Mouse (Mus musculus): ENCODE results near the gene Actr6. TPM values are rescaled to one million over a fixed set of nuclear protein-coding genes. Genes with fewer than 3 reads are reported as not detected.

Actr6 gene
- 14.6 to 21.3 TPM (median 18.0 TPM) in 4 replicates for total RNA-seq (2023)

DNA sequence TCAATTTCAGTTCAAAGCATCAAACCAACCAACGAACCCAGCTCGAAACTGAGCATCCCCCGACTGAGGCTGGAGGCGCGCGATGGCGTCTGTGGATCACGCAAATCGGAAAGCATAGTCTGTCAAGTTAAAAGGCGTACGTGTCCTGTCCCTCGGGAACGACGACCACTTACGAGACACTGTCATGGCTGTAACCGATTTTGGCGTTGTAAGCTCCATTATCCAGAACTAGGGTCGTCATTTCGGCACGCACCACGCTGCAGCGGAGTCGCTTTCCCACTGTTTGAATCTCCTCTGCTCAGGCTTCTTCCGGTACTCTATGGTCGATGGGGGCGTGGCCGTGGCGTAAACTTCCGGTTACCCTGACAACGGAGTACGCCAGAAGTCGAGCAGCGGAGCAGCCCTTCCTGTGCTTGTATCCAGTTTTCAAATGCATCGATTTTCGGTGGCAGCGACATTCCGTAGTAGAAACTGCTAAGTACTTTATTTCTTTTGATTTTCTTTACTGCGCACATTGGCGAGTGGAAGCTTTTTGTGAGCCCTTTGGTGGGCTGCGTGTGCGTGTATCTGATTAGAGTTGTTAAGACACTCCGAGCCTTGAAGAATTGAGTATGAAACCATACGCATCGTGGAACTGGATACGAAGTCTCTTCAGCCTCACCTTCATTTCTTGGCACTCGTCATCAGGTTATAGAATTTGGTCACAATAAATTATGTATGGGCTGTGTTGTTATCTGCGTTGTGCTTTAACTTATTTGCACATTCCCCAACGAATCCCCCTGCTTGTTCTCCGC lies at the start of gene Actr6:
Gene Actr6, minus strand, starts transcription at position 295 of the 794 bp plus-strand sequence.

DNA sequence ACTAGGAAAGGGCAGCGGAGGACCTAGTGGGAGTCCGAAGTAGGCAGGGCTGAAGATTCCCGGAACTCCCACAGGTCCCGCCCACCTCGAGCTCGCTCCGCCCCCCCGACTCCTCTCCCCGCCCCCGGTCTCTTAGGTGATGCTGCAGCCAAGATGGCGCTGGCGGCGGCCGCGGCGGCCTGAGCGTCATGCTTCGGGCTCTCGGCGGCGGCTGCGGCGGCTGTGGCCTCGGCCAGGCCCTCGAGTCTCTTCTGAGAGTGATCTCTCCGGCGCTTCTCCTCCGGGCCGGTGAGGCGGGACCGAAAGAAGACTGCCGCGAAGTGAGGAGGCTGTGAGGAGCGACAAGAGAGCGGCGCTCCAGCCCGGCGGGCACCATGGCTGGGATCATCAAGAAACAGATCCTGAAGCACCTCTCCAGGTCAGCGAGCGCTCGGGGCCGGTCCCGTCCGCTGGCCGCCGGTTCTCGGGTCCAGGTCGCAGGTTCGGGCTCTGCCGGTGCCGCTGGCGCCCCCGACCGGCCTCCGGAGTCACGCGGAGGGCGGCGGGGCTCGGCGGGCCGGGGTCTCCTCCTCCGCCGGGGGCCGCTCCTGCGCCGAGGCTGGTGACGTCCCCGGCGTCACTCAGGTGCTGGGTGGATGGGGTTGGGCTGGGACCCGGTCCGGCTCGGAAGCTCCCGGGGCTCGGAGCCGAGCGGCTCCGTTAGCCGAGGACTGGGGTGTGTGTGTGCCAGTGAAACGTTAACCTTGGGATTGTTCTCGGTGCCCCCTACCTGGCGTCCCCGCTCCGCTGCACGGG lies 13.0 kb upstream of the Actr6 start, which contains the start of gene Uhrf1bp1l:
Gene Uhrf1bp1l, plus strand, starts transcription at position 121 of the 795 bp plus-strand sequence.

DNA sequence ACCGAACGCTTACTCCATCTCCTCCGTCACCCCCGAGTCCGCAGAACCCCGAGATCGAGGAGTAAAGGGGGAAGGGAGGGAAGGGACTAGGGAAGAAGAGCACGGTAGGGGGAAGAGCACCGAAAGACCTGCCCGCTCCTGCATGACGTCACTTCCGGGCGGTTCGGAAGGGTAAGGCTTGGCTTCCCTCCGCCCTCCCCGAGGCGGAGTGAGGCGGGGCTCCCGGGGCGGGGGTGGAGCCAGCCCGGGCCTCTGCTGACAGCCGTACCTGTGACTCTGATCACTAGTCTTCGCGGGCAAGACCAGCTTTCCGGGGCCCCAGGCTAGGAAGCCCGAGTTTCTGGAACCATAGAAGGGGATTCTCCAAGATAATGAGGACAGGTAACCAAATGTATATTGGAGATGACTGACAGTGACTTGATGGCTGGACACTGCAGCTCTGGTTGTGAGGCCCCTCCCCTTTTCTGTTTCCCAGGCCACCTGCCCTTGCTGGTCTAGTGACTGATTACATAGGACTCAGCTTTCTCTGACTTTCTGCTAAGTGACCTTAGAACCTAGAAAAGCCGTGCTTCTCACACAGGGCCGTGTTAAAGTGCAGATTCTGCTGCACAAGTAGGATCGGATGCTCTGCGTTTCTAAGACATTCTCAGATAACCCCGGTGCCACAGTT lies 45.8 kb downstream of the Actr6 start, which contains the start of gene Scyl2:
Gene Scyl2, minus strand, starts transcription at position 147 of the 670 bp plus-strand sequence.

Other genes with a start within 250 kb of the Actr6 start
- gene Nr1h4, start 198.7 kb downstream of the Actr6 start, total RNA-seq (2023): not detected in 4 replicates
- 0.17 TPM in 1 of 4 replicates, not detected in the others for gene Slc17a8, start 111.0 kb downstream of the Actr6 start, total RNA-seq (2023)
- gene Scyl2, start 46.0 kb downstream of the Actr6 start, total RNA-seq (2023): 34.4 to 39.5 TPM (median 36.2 TPM) in 4 replicates
- gene Uhrf1bp1l, start 12.7 kb upstream of the Actr6 start, total RNA-seq (2023): 56.2 to 65.6 TPM (median 61.4 TPM) in 4 replicates
- not detected in 4 replicates for gene Anks1b, start 141.2 kb upstream of the Actr6 start, total RNA-seq (2023)

All from B cell, adult 62 days (primary cell).